Mouse (Mus musculus) brown adipose tissue, adult 24 weeks (tissue): ENCODE results near the gene Stil. TPM values are rescaled to one million over a fixed set of nuclear protein-coding genes. Genes with fewer than 3 reads are reported as not detected.
"Not testable (repeated sequence)": the region's sequence is repeated elsewhere in the genome, so short reads cannot be mapped to it uniquely, and the experiment has no call there.

Experiments used
- H3K27ac ChIP-seq: fragments of 200-500 bp; replicated peaks from 2 replicates; pipeline ENCODE4 v1.5.1; 2012; ENCODE audit warnings: low read depth, mild to moderate bottlenecking, low read length
- H3K4me1 ChIP-seq: fragments of 200-500 bp; 2 replicates; pipeline ENCODE4 v1.6.1; 2012; ENCODE audit warnings: low read length, mixed read lengths; ENCODE audit not compliant: control insufficient read depth, insufficient read depth, insufficient read length
- H3K4me3 ChIP-seq: fragments of 200-500 bp; 2 replicates; pipeline ENCODE4 v1.5.1; 2012; ENCODE audit warnings: low read depth, mild to moderate bottlenecking, low read length, moderate library complexity; ENCODE audit not compliant: insufficient read depth
- polyA plus RNA-seq: library from polyadenylated mRNA; stranded (reverse); fragments of >200 nt; gene quantifications from 2 replicates; pipeline ENCODE4 v1.2.4, GENCODE M21; 2012; ENCODE audit not compliant: missing spikeins, insufficient read depth, insufficient read length

Gene Stil
- 0.52 TPM in 1 of 2 replicates, not detected in the other for polyA plus RNA-seq

DNA sequence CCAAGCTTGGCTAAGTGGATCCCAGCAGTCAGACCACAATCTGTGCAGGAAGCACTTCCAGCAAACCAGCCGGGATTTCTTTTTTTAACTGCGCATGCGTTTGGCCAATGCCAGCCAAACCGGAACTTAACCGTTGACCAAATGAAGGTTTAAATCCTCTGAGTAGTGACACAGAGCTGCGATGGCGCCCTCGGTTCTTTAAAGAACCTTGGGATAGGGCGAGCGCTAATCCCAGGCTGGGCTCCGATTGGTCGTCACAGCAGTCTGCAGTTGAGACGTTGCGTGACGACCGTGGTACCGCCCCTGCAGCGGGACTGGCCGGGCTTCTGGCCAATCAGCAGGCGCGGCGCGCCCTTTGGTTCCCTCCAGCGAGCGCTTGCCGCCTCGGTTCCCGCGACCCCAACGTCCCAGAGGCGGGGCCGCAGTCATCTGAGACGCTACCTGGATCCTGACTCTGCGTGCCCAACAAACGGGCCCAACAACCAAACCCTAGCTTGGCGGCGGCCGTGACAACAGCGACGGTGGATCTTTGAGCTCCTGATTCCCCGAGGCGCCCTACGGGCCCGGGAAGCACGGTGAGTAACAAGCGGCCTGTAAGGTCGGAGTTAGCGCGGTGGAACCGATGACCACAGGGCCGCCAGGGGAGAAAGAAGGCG, at the start of gene Stil:
TSS of gene Stil (plus strand) at position 387 of the 656 bp plus-strand sequence.
- Histone ChIP-seq H3K27ac (peak within 1 kb of the TSS; percentile 92), H3K4me3 (peak within 1 kb of the TSS; percentile 78), H3K4me1 (no peaks in the 10 kb centered on the region)

DNA sequence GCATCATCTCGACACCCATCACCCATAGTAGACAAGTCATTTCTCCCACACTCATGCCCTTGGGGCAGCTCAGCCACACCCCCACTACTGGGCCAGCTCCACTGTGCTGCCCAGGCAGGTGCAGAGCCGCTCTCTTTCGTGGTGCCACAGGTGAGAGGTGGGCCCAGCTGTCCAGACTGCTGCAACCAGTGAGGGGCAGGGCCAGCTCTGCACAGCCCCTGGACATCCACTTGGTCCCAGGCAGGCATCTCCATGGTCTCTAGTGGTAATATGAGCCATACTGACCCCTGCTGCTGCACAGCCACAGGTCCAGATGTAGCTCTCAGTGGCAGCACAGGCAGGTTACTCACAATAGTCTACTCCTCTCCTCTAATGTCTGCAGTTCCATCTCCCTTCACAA, 46.8 kb upstream of the Stil start:
- H3K27ac ChIP-seq: no peak overlapping the region

DNA sequence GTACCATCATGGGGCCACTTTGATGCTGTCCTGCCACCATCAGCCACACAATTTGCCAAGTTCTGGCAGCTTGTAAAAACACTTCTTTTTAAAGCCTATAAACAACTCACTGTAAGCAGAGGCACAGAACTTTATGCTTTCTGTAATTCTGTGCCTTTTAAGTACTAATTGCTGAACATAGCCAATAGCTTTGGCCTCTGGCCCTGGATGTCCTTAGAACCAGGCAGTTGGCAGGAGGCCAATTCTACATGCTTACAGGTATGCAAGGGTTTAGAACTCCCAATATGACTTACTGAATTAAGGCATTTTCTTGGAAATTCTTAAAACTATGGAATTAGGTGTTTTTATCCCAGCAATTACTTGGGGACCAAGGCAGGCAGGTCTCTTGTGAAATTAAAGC, 42.6 kb upstream of the Stil start:
- Histone ChIP-seq H3K27ac (no peak overlapping the region), H3K4me3 (no peak overlapping the region), H3K4me1 (no peaks in the 10 kb centered on the region; the same call in none of the 2 replicates)

More for the DNA sequence above, 46.8 kb upstream of the Stil start:
- H3K4me3 ChIP-seq: no peak overlapping the region
- H3K4me1 ChIP-seq: no peaks in the 10 kb centered on the region

DNA sequence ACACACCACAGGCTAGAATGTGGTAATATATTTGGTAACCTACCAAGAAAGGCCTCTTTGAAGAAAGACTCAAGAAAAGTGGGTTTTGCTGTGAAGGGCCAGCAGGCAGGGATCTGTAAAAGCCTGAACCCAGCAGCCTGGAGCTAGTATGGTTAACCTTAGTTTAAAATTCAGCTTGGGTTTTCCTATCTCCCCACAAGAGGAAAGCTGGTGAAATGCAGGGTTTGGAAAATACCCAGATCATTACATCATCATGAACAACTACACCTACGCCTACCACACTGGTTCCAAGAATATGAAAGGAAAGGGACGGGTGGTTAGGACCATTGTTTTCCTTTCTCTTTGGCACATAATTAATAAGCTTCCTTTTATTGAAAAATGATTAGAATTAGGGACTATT, 41.7 kb upstream of the Stil start:
- H3K4me1 ChIP-seq: no peaks in the 10 kb centered on the region; the same call in none of the 2 replicates
- no peak overlapping the region for H3K4me3 ChIP-seq
- H3K27ac ChIP-seq: no peak overlapping the region

DNA sequence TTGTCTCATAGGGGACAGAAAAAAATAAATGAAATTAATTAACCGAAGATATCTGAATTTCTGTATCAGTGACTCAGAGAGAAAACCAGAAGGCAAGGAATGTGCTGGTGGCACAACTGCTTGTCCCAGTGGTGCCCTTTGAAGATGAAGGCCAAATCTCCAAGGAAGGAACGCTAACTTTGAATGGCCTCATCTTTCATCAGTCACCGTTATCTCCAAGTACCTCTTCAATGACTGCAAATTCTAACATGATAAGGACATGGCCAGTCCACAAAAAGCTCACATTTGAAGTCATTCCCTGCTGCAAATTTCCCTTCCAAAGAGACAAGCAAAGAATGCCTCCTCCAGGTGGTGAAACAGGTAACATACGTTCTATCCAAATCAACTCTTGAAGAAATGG, 41.2 kb upstream of the Stil start:
- Histone ChIP-seq H3K4me3 (no peak overlapping the region), H3K27ac (no peak overlapping the region), H3K4me1 (no peaks in the 10 kb centered on the region; the same call in none of the 2 replicates)

DNA sequence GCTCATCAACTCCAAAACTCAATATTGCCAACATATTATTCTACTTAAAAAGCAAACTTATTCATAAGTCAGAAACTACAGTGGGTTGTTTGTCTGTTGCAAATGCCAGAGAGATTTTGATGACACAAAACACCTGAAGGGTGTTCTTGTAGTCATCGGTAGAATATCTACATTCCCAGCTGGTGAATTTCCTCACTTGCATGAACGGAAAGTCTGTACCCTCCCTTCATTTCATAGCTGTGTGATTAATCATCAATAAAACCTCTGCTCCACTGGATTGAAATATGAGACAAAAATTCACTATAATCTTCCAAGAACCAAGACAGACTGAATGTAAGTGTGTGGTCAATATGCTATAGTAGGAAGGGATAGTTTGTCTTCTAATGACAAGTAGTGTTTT, 40.4 kb upstream of the Stil start:
- no peak overlapping the region for H3K4me3 ChIP-seq
- no peak overlapping the region for H3K27ac ChIP-seq
- H3K4me1 ChIP-seq: no peaks in the 10 kb centered on the region; the same call in none of the 2 replicates

DNA sequence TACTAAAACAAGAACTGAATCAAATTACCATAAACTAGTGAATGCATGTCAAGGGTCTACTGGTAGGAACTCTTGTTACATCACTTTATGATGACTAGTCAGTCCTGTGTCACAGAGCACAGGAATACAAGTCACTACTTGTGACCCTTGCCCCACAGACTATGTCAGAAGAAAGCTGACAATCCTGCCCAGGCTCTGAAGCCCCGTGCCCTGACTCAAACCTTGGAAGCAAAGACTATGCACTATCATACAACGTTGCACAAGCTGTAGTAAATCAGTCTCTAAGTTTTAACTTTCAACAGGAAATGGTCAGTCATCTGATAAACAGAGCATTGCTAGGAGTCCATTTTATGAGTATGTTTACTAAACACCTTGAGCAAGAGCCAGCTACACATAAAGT, 39.1 kb upstream of the Stil start:
- not testable (repeated sequence) for H3K4me3 ChIP-seq, H3K27ac ChIP-seq, H3K4me1 ChIP-seq

DNA sequence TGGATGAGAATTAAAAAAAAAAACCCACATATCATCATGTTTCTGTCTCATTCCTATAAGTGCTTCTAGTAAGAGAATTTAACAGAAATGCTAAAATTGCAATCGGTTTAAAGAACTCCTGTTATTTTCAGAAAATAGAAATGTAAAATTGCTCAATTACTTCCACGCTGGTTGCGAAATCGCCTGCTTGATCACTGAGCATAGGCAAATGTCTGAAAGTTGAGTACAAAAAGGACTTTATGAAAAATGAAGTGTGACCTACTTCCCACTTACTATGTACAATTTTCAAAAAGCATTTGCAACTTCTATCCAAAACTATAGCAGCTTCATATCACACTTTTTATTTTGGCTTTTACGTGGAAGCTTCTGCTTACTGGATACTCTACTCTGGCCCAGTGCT, 29.2 kb upstream of the Stil start:
- H3K4me1 ChIP-seq: peaks cover 5% of the 10 kb centered on the region; the same call in 1 of the 2 replicates
- no peak overlapping the region for H3K27ac ChIP-seq
- no peak overlapping the region for H3K4me3 ChIP-seq

DNA sequence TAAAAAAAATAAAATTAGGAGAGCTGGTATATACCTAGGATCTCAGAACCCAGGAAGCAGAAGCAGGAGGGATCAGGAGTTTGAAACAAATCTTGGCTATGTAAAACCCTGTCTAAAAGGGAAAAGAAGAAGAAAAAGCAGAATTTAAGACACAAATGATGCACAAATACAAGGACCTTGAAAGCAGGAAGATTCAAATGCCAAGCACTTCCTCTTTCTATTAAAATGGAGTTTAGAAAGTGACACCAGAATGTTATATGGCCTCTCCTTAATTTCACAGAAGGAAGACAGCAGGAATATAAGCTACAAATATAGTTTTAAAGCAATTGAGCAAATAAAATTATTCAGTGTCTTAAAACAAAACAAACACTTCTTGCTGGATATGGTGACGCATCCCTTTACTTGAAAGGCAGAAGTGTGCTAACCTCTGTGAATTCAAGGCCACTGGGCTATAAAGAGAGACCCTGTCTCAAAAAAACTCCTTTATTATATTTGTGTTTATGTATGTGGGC, 26.7 kb upstream of the Stil start:
- no peak overlapping the region for H3K4me3 ChIP-seq
- H3K27ac ChIP-seq: no peak overlapping the region
- peaks cover 6% of the 10 kb centered on the region; the same call in 1 of the 2 replicates for H3K4me1 ChIP-seq

DNA sequence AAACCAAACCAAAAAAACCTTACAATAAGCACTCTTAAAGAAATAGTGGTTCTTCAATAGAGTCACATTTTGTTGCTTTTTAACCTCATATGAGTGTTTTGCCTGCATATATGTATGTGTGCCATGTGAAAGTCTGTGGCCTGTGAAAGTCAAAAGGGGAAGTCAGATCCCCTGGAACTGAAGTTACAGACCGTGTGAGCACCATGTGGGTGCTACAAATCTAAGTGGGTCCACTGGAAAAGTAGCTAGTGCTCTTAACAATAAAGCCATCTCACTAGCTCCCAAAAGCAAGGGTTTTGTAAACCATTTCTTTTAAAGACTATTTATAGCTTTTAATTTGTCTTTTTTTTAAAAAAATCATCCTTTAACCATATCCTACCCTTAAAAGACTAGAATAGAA, 17.3 kb upstream of the Stil start:
- no peak overlapping the region for H3K4me3 ChIP-seq
- H3K4me1 ChIP-seq: peaks cover 4% of the 10 kb centered on the region

DNA sequence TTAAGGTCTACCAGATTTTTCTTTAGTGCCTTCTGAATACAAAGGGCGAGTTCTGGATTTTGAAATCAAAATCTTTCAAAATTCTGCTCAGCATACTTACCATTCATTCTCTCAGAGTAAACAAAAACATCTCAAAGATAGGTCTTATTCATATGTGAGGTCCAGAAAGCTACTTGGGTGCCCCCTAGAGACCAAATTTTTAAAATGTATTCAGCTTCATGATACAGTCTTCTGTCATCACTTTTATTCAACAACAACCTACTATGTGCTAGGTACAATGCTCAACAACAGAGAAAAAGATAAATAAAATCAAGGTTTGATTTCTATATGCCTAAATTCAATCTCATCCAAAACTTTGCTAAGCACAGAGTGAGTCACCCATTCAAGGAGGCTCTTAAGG, 16.9 kb upstream of the Stil start:
- H3K4me3 ChIP-seq: no peak overlapping the region
- H3K27ac ChIP-seq: no peak overlapping the region
- peaks cover 3% of the 10 kb centered on the region for H3K4me1 ChIP-seq

More for the DNA sequence above, 17.3 kb upstream of the Stil start:
- no peak overlapping the region for H3K27ac ChIP-seq

DNA sequence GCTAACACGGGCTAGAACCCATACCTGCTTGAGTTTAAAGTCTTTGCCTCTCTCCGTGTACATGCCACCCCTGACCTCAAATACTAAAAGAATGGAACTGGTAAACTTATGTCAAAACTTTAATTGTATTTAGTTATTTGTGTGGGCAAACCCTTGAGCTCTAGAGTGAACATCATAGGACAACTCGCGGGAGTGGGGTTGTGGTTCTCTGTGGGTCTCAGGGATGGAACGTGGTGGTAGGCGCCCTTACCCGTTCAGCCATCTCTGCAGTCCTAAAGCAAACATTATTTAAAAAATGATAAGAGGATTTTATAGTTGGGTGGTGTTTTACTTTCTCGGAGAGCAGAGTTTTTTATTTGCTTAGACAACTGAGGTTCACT, 13.8 kb upstream of the Stil start:
- peak overlapping the region; percentile 96 for H3K4me3 ChIP-seq
- H3K4me1 ChIP-seq: peaks cover 3% of the 10 kb centered on the region
- H3K27ac ChIP-seq: peak overlapping the region; percentile 99

DNA sequence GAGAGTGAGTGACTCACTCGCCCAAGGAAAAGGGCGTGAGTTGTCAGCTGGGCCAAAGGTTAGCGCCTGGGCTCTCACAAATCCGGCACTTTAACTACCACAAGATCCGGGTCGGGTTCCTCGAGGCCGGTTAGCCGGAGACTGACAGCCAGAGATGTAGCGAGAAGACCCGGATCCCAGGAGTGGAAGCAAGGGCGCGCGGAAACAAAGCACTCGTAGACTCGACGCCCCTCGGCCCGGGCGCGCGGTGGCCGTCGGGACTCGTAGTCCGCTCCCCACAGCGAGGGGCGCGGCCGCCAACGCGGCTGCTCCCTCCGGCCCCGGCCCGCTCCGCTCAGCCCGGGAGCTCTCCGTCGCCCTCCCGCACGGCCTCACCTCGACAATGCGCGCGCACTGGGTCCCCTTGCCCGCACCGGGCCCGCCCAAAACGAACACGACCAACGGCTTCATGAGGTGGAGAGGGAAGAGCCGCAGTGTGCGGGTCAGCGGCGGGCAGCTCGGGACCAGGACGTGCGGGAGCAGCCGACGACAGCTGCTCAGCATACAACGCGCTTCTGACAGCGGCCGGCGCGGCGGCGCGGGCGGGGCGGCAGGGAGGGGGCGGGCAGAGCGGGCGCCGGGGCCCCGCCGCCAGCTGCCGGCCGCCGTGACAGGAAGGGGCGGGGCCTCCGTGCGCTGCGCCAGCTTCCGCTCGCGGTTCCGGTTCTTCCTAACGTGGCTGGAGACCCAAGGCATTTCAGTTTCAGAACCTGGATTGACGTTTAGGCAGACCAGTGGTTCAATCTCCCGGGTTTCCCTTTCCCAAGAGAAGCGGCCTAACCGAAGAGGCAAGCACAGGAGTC, 13.1 kb upstream of the Stil start, which contains the start of gene Cmpk1:
TSS of gene Cmpk1 (minus strand) at position 651 of the 842 bp plus-strand sequence.
- Histone ChIP-seq H3K4me3 (peak within 1 kb of the TSS; percentile 96), H3K27ac (peak within 1 kb of the TSS; percentile 99)

DNA sequence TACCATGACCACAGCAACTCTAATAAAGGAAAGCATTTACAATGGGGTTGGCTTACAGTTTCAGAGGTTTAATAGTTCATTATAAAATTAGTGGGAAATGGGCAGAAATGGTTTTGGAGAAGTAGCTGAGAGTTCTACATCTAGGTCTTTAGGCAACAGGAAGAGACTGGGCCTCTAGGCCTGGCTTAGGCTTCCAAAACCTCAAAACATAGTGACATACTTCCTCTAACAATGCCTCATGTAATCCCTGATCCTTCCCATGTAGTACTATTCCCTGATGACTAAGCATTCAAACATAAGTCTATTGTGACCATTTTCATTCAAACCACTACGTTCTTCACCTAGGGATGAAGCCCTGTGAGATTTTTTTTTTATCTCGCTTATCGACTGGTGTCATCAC, 5.7 kb upstream of the Stil start:
- Histone ChIP-seq H3K4me1 (no peaks in the 10 kb centered on the region), H3K27ac (no peak overlapping the region), H3K4me3 (no peak overlapping the region)

More for the DNA sequence above, 13.1 kb upstream of the Stil start, which contains the start of gene Cmpk1:
- H3K4me1 ChIP-seq: peaks cover 3% of the 10 kb centered on the region

DNA sequence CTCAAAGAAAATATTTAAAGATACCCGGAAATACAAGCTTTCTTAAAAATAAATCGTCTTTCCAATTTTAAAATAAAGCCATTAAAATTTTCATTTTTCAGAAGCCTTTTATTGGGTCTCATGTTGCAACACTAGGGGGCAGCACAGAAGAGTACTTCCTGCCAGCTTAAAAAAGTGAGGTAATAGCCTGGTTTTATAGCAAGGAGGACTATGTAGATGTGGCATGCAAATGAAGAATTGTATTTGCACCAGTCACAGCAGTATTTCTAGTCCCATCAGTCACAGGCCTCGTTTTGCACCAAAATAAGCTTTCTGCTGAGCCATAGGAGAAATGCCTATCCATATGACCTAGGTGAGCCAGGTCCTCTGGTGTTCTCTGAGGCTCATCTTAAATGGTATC, 2.9 kb upstream of the Stil start:
- Histone ChIP-seq H3K4me3 (no peak overlapping the region), H3K4me1 (no peaks in the 10 kb centered on the region), H3K27ac (no peak overlapping the region)
